14 mouse cellular contexts compared by ENCODE assay signal in the genomic region with DNA sequence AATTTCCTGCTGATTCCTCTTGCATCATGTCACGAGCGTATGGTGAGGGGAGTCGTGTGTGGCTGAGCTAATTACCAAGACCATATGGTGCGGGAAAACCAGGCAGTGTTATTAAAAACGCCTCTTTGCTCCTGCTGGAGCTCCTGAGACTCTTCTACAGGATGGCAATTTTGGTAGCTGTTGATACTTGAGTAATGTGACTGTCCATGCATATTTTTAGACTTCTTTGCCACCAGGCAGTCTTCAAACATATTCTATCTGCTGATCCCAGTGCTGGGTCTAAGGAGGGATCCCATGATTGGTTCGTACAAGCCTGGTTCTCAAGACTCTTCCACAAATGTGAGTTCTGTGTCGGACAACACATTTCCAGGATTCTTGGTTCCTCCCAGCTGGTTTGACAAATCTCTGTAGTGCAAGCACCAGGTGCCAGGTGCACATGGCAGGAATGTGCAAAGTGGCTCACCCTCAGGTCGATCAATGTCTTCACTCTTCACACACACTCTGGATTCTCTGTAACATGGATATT. TPM values are rescaled to one million over a fixed set of nuclear protein-coding genes. Genes with fewer than 3 reads are reported as not detected.
A peak's percentile ranks its signal among the peaks of the same experiment; 100 is the strongest.
DNase-seq lines count a peak whose midpoint lies in the region; ATAC-seq and TF ChIP-seq lines count a peak whose summit lies in the region.
"Had no signal": no experiment of that assay in that cellular context is flagged by ENCODE, and none has a peak within 500 bp of the region (broad histone marks: within the 10 kb centered on the region; RNA-seq: fewer than 3 reads in every experiment).

No protein-coding gene starts in this region.

- ATAC-seq in hindbrain, postnatal 0 days: peak; percentile 85

- no peak for TF ChIP-seq CTCF in hindbrain, postnatal 0 days (IDR thresholded peaks at IDR 0.05; ENCODE audit: low read depth)

- 0 out of 2 replicates have a peak, but pooled peaks cover 3% of the 10 kb centered on the region for H3K4me1 ChIP-seq in hindbrain, postnatal 0 days (ENCODE audit: insufficient read depth, low read length)
- H3K4me1 ChIP-seq: heart, embryonic 15.5 days; lung, embryonic 15.5 days had no signal

- DNase-seq in layer of hippocampus, adult 18-20 months (ENCODE audit: low spot score in 2 of 2): peak; percentile 44 to 75
- no peak for DNase-seq in layer of hippocampus, postnatal 36 days
- DNase-seq in brain, adult 2 months (ENCODE audit: low read depth, low spot score): peak; percentile 98
- DNase-seq in cerebellum, adult 18-20 months: peak; percentile 73 to 83
- peak; percentile 75 for DNase-seq in hindbrain, postnatal 0 days (ENCODE audit: low spot score)
- no peak for DNase-seq in T-cell, adult 2 months (ENCODE audit: low spot score)
- DNase-seq in ovary, postnatal 14 days (ENCODE audit: low spot score): no peak
- DNase-seq: gastrocnemius, postnatal 14 days; kidney, adult 18-20 months had no signal

- peak overlapping the region; percentile 45 for H3K27ac ChIP-seq in hindbrain, postnatal 0 days
- H3K27ac ChIP-seq: embryonic facial prominence, embryonic 15.5 days; heart, embryonic 15.5 days; lung, embryonic 15.5 days had no signal

- H3K4me3 ChIP-seq in hindbrain, postnatal 0 days (ENCODE audit: low read length): no peak overlapping the region
- H3K4me3 ChIP-seq: embryonic facial prominence, embryonic 15.5 days; heart, embryonic 15.5 days; lung, embryonic 15.5 days had no signal

- no peaks in the 10 kb centered on the region for H3K36me3 ChIP-seq in hindbrain, postnatal 0 days (ENCODE audit: insufficient read depth, low read length)
- H3K36me3 ChIP-seq: embryonic facial prominence, embryonic 15.5 days; heart, embryonic 15.5 days; lung, embryonic 15.5 days had no signal

- no peaks in the 10 kb centered on the region for H3K9me3 ChIP-seq in hindbrain, postnatal 0 days (ENCODE audit: low read length)
- H3K9me3 ChIP-seq: embryonic facial prominence, embryonic 15.5 days; heart, embryonic 15.5 days; lung, embryonic 15.5 days had no signal

- H3K27me3 ChIP-seq in hindbrain, postnatal 0 days (ENCODE audit: insufficient read depth, low read length): no peaks in the 10 kb centered on the region
- H3K27me3 ChIP-seq: embryonic facial prominence, embryonic 15.5 days; heart, embryonic 15.5 days; lung, embryonic 15.5 days had no signal

- H3K9ac ChIP-seq in hindbrain, postnatal 0 days (replicated peaks; ENCODE audit: low read length): no peak overlapping the region
- H3K9ac ChIP-seq: embryonic facial prominence, embryonic 15.5 days; heart, embryonic 15.5 days; lung, embryonic 15.5 days had no signal

- 50% methylated on average over 8 of the region's 8 CpGs for WGBS in hindbrain, postnatal 0 days

- H3K4me2 ChIP-seq in hindbrain, postnatal 0 days (ENCODE audit: low read depth, low read length): no peak overlapping the region
- H3K4me2 ChIP-seq: embryonic facial prominence, embryonic 15.5 days; heart, embryonic 15.5 days; lung, embryonic 15.5 days had no signal

RNA-seq across cellular contexts. Expression of a gene that starts 52.3 kb away (rescaled TPM):
- not detected for total RNA-seq in layer of hippocampus, adult 18-20 months (2021)
- not detected for total RNA-seq in layer of hippocampus, postnatal 36 days (2021)
- total RNA-seq in hindbrain, postnatal 0 days (2014; rRNA removed): not detected in 2 replicates
- not detected in 2 replicates for polyA plus RNA-seq in hindbrain, postnatal 0 days (2015; fragmentation: Nextera tagmentation; extraction: Ambion mirVana)
- total RNA-seq: gastrocnemius, postnatal 14 days; left cerebral cortex, postnatal 36 days had no signal
- polyA plus RNA-seq: embryonic facial prominence, embryonic 15.5 days; heart, embryonic 15.5 days; lung, embryonic 15.5 days; testis, adult 2 months had no signal

Comparison
In these comparisons a context has a peak if more than half of its experiments do, and no peak if none do; other contexts are left out.
1. DNase-seq: peak in layer of hippocampus, adult 18-20 months (2 of 2), brain, adult 2 months (single experiment), cerebellum, adult 18-20 months (2 of 2) and hindbrain, postnatal 0 days (single experiment); none in layer of hippocampus, postnatal 36 days (0 of 2), T-cell, adult 2 months (single experiment) and ovary, postnatal 14 days (single experiment).